Mouse (Mus musculus) heart, embryonic 11.5 days (tissue): Measurements from ENCODE around the gene Gm37240. TPM values are rescaled to one million over a fixed set of nuclear protein-coding genes. Genes with fewer than 3 reads are reported as not detected.

Source experiments
- ATAC-seq: fragments of 200-750 bp; cut with Nextera tagmentation; replicated peaks from 2 replicates; pipeline ENCODE4 v1.8.0; 2017; ENCODE audit warnings: moderate library complexity; ENCODE audit not compliant: insufficient number of reproducible peaks, low FRiP score, low TSS enrichment
- H3K27ac ChIP-seq: fragments of 300-500 bp; sonication (generic); 2 replicates; pipeline ENCODE4 v1.5.1; 2014; ENCODE audit warnings: mild to moderate bottlenecking, low read depth, low read length
- H3K27me3 ChIP-seq: fragments of 300-500 bp; sonication (generic); 2 replicates; pipeline ENCODE4 v1.6.1; 2014; ENCODE audit warnings: mild to moderate bottlenecking, low read length, mixed read lengths; ENCODE audit not compliant: control insufficient read depth, insufficient read depth
- H3K36me3 ChIP-seq: fragments of 300-500 bp; sonication (generic); 2 replicates; pipeline ENCODE4 v1.6.1; 2014; ENCODE audit warnings: mild to moderate bottlenecking, low read length, moderate library complexity, mixed read lengths; ENCODE audit not compliant: control insufficient read depth, insufficient read depth
- H3K4me1 ChIP-seq: fragments of 300-500 bp; sonication (generic); 2 replicates; pipeline ENCODE4 v1.6.1; 2014; ENCODE audit warnings: low read length; ENCODE audit not compliant: control insufficient read depth, insufficient read depth
- H3K4me2 ChIP-seq: fragments of 300-500 bp; sonication (generic); 2 replicates; pipeline ENCODE4 v1.6.1; 2014; ENCODE audit warnings: mild to moderate bottlenecking, moderate library complexity
- H3K4me3 ChIP-seq: fragments of 300-500 bp; sonication (generic); 2 replicates; pipeline ENCODE4 v1.5.1; 2014; ENCODE audit warnings: low read depth, low read length
- H3K9ac ChIP-seq: fragments of 300-500 bp; sonication (generic); 2 replicates; pipeline ENCODE4 v1.6.1; 2014; ENCODE audit warnings: mild to moderate bottlenecking, low read depth, low read length, moderate library complexity
- H3K9me3 ChIP-seq: fragments of 300-500 bp; sonication (generic); replicated peaks from 2 replicates; pipeline ENCODE4 v1.6.1; 2016; ENCODE audit warnings: low read length; ENCODE audit not compliant: control insufficient read depth
- WGBS: fragments of 180-500 bp; shearing (Covaris S2); extraction: QIAGEN DNeasy Blood & Tissue Kit; methylation state at CpG from one replicate; pipeline ENCODE4 v1.1.7; 2014; ENCODE audit not compliant: insufficient replicate concordance; 5-methylcytosine and 5-hydroxymethylcytosine counted together
- polyA plus RNA-seq: library from polyadenylated mRNA; unstranded; fragments of >200 nt; fragmentation: Nextera tagmentation; extraction: Ambion mirVana; gene quantifications from 2 replicates; pipeline ENCODE4 v1.2.1, GENCODE M21; 2014

Gm37240 gene
- polyA plus RNA-seq, 1 experiment from 2014 or later: 4.5 TPM

GRCm38 (mm10) chr3:84955857-84956256 is 931.5 kb downstream of the Gm37240 start:
- 79% methylated on average over 4 of the region's 4 CpGs for WGBS

GRCm38 (mm10) chr3:84955011-84955775 is 932.1 kb downstream of the Gm37240 start:
- no peak overlapping the region for H3K9ac ChIP-seq
- ATAC-seq: no peak
- H3K4me2 ChIP-seq: no peak overlapping the region
- H3K9me3 ChIP-seq: no peaks in the 10 kb centered on the region
- H3K4me3 ChIP-seq: no peak overlapping the region
- WGBS: 89% methylated on average over 8 of the region's 8 CpGs
- peaks cover 6% of the 10 kb centered on the region; the same call in 1 of the 2 replicates for H3K4me1 ChIP-seq
- no peaks in the 10 kb centered on the region for H3K27me3 ChIP-seq
- H3K36me3 ChIP-seq: no peaks in the 10 kb centered on the region
- H3K27ac ChIP-seq: no peak overlapping the region

More at GRCm38 (mm10) chr3:84955857-84956256, 931.5 kb downstream of the Gm37240 start:
- no peaks in the 10 kb centered on the region for H3K9me3 ChIP-seq
- peaks cover 6% of the 10 kb centered on the region; the same call in 1 of the 2 replicates for H3K4me1 ChIP-seq
- H3K36me3 ChIP-seq: no peaks in the 10 kb centered on the region
- H3K27me3 ChIP-seq: no peaks in the 10 kb centered on the region
- no peak overlapping the region for H3K9ac ChIP-seq
- no peak overlapping the region for H3K4me3 ChIP-seq
- no peak for ATAC-seq
- H3K27ac ChIP-seq: no peak overlapping the region
- no peak overlapping the region for H3K4me2 ChIP-seq

- Histone ChIP-seq H3K9ac (peak overlapping the region; percentile 62; the same call in 1 of the 2 replicates), H3K27me3 (no peaks in the 10 kb centered on the region), H3K9me3 (no peaks in the 10 kb centered on the region), H3K4me2 (peak overlapping the region; percentile 63), H3K27ac (peak overlapping the region; percentile 54; the same call in 1 of the 2 replicates), H3K4me3 (peak overlapping the region; percentile 41), H3K36me3 (no peaks in the 10 kb centered on the region), H3K4me1 (peaks cover 6% of the 10 kb centered on the region; the same call in 1 of the 2 replicates)
- 76% methylated on average over 7 of the region's 7 CpGs for WGBS
- no peak for ATAC-seq
These were observed 934.6 kb downstream of the Gm37240 start for GRCm38 (mm10) chr3:84952585-84953187.

GRCm38 (mm10) chr3:84952135-84952534 is 935.2 kb downstream of the Gm37240 start:
- ATAC-seq: peak; percentile 71
- Histone ChIP-seq H3K27me3 (no peaks in the 10 kb centered on the region), H3K27ac (peak overlapping the region; percentile 54; the same call in 1 of the 2 replicates), H3K4me2 (peak overlapping the region; percentile 63), H3K36me3 (no peaks in the 10 kb centered on the region), H3K4me1 (peaks cover 6% of the 10 kb centered on the region; the same call in 1 of the 2 replicates), H3K9ac (peak overlapping the region; percentile 62; the same call in 1 of the 2 replicates), H3K4me3 (peak overlapping the region; percentile 41), H3K9me3 (no peaks in the 10 kb centered on the region)
- 37% methylated on average over 13 of the region's 13 CpGs for WGBS

GRCm38 (mm10) chr3:84951698-84952097 is 935.6 kb downstream of the Gm37240 start:
- peak overlapping the region; percentile 41 for H3K4me3 ChIP-seq
- no peaks in the 10 kb centered on the region for H3K9me3 ChIP-seq
- no peaks in the 10 kb centered on the region for H3K27me3 ChIP-seq
- peak overlapping the region; percentile 62; the same call in 1 of the 2 replicates for H3K9ac ChIP-seq
- WGBS: 66% methylated on average over 2 of the region's 2 CpGs
- H3K36me3 ChIP-seq: no peaks in the 10 kb centered on the region
- peak overlapping the region; percentile 63 for H3K4me2 ChIP-seq
- no peak for ATAC-seq
- H3K27ac ChIP-seq: no peak overlapping the region
- H3K4me1 ChIP-seq: peaks cover 6% of the 10 kb centered on the region; the same call in 1 of the 2 replicates

- WGBS: 75% methylated on average over 4 of the region's 4 CpGs
- no peaks in the 10 kb centered on the region for H3K27me3 ChIP-seq
- no peaks in the 10 kb centered on the region for H3K36me3 ChIP-seq
- H3K9ac ChIP-seq: no peak overlapping the region
- H3K4me2 ChIP-seq: no peak overlapping the region
- no peak overlapping the region for H3K27ac ChIP-seq
- no peak for ATAC-seq
- no peaks in the 10 kb centered on the region for H3K9me3 ChIP-seq
- no peak overlapping the region for H3K4me3 ChIP-seq
- peaks cover 6% of the 10 kb centered on the region; the same call in 1 of the 2 replicates for H3K4me1 ChIP-seq
These were observed 937.9 kb downstream of the Gm37240 start for GRCm38 (mm10) chr3:84949387-84949786.

GRCm38 (mm10) chr3:84946381-84946780 is 940.9 kb downstream of the Gm37240 start:
- Histone ChIP-seq H3K4me1 (no peaks in the 10 kb centered on the region), H3K27ac (no peak overlapping the region), H3K4me3 (no peak overlapping the region), H3K4me2 (no peak overlapping the region), H3K27me3 (no peaks in the 10 kb centered on the region), H3K9me3 (no peaks in the 10 kb centered on the region), H3K9ac (no peak overlapping the region), H3K36me3 (no peaks in the 10 kb centered on the region)
- 91% methylated on average over 1 of the region's 1 CpGs for WGBS
- no peak for ATAC-seq

GRCm38 (mm10) chr3:84944933-84945332 is 942.4 kb downstream of the Gm37240 start:
- no peak overlapping the region for H3K27ac ChIP-seq
- no peaks in the 10 kb centered on the region for H3K9me3 ChIP-seq
- ATAC-seq: no peak
- H3K4me1 ChIP-seq: no peaks in the 10 kb centered on the region
- no peak overlapping the region for H3K4me2 ChIP-seq
- no peaks in the 10 kb centered on the region for H3K27me3 ChIP-seq
- 89% methylated on average over 3 of the region's 3 CpGs for WGBS
- no peak overlapping the region for H3K4me3 ChIP-seq
- no peak overlapping the region for H3K9ac ChIP-seq
- no peaks in the 10 kb centered on the region for H3K36me3 ChIP-seq
